Mouse (Mus musculus) MEL (cell line): ENCODE measurements around the gene Exoc3. TPM values are rescaled to one million over a fixed set of nuclear protein-coding genes. Genes with fewer than 3 reads are reported as not detected.

ENCODE experiments used
- DNase-seq: peaks from one replicate; pipeline ENCODE4 v3.0.0; 2011; ENCODE audit warnings: low read depth, low spot score
- H3K27ac ChIP-seq: 2 replicates; pipeline ENCODE4 v1.5.1; 2012; ENCODE audit warnings: low read depth, mild to moderate bottlenecking, control low read depth, low read length, moderate library complexity; ENCODE audit not compliant: control insufficient read depth
- H3K27me3 ChIP-seq, 2 experiments: fragments of 150-350 bp in 1 of 2; sonication (generic) in 1 of 2; 2 replicates each; pipeline ENCODE4 v1.6.1; 2012; ENCODE audit warnings: low read length in 2 of 2, mild to moderate bottlenecking in 2 of 2, improper control_type of control experiment in 1 of 2, moderate library complexity in 1 of 2; ENCODE audit not compliant: insufficient read depth in 2 of 2, control insufficient read depth in 1 of 2
- H3K36me3 ChIP-seq, 2 experiments: 2 replicates each; pipeline ENCODE4 v1.6.1; 2012 to 2014; ENCODE audit warnings: low read length in 2 of 2, improper control_type of control experiment in 1 of 2, inconsistent platforms in 1 of 2, mild to moderate bottlenecking in 1 of 2; ENCODE audit not compliant: insufficient read depth in 2 of 2, control insufficient read depth in 1 of 2
- H3K4me1 ChIP-seq, 2 experiments: fragments of 150-350 bp in 1 of 2; sonication (generic) in 1 of 2; 2 replicates each; pipeline ENCODE4 v1.6.1; 2012; ENCODE audit warnings: low read length in 2 of 2, improper control_type of control experiment in 1 of 2, mild to moderate bottlenecking in 1 of 2; ENCODE audit not compliant: insufficient read depth in 2 of 2, control insufficient read depth in 1 of 2
- H3K4me3 ChIP-seq, 2 experiments: fragments of 150-350 bp in 1 of 2; sonication (generic) in 1 of 2; 2 replicates each; pipeline ENCODE4 v1.5.1; 2012; ENCODE audit warnings: low read depth in 2 of 2, low read length in 2 of 2, mild to moderate bottlenecking in 2 of 2, moderate library complexity in 2 of 2, control low read depth in 1 of 2, improper control_type of control experiment in 1 of 2; ENCODE audit not compliant: control insufficient read depth in 1 of 2, insufficient read depth in 1 of 2
- H3K79me2 ChIP-seq: 2 replicates; pipeline ENCODE4 v1.6.1; 2012; ENCODE audit warnings: mild to moderate bottlenecking, low read length, moderate library complexity; ENCODE audit not compliant: control insufficient read depth, poor library complexity, insufficient read depth
- H3K9ac ChIP-seq: 2 replicates; pipeline ENCODE4 v1.6.1; 2012; ENCODE audit warnings: low read depth, mild to moderate bottlenecking, control low read depth, low read length, moderate library complexity; ENCODE audit not compliant: control insufficient read depth, poor library complexity, severe bottlenecking
- H3K9me3 ChIP-seq: fragments of 150-350 bp; sonication (generic); replicated peaks from 2 replicates; pipeline ENCODE4 v1.6.1; 2012; ENCODE audit warnings: mild to moderate bottlenecking, low read length, improper control_type of control experiment, moderate library complexity; ENCODE audit not compliant: insufficient read depth
- BHLHE40 ChIP-seq: IDR thresholded peaks from 2 replicates; pipeline ENCODE4 v1.6.1; 2012; ENCODE audit warnings: low read depth, mild to moderate bottlenecking, inconsistent platforms, low read length, improper control_type of control experiment, borderline replicate concordance
- EP300 ChIP-seq, 2 experiments: IDR thresholded peaks; 2 replicates each; pipeline ENCODE4 v1.6.1; 2011; ENCODE audit warnings: improper control_type of control experiment in 2 of 2, low read length in 2 of 2, low read depth in 1 of 2, mild to moderate bottlenecking in 1 of 2
- ETS1 ChIP-seq: IDR thresholded peaks from 2 replicates; pipeline ENCODE4 v1.6.1; 2012; ENCODE audit warnings: low read depth, mild to moderate bottlenecking, inconsistent platforms, low read length, improper control_type of control experiment, moderate library complexity
- JUND ChIP-seq: IDR thresholded peaks from 2 replicates; pipeline ENCODE4 v1.6.1; 2011; ENCODE audit warnings: low read depth, mild to moderate bottlenecking, improper control_type of control experiment, low read length
- MAFK ChIP-seq: IDR thresholded peaks from 2 replicates; pipeline ENCODE4 v1.6.1; 2011; ENCODE audit warnings: low read depth, mild to moderate bottlenecking, low read length, improper control_type of control experiment, borderline replicate concordance
- MEF2A ChIP-seq: IDR thresholded peaks from 2 replicates; pipeline ENCODE4 v1.6.1; 2014; ENCODE audit warnings: low read depth, mild to moderate bottlenecking, inconsistent platforms, low read length, improper control_type of control experiment; ENCODE audit not compliant: poor library complexity, insufficient replicate concordance, severe bottlenecking; ENCODE audit errors: extremely low read depth
- MYC ChIP-seq: IDR thresholded peaks from 2 replicates; pipeline ENCODE4 v1.6.1; 2011; ENCODE audit warnings: low read depth, mild to moderate bottlenecking, low read length, improper control_type of control experiment, moderate library complexity
- NELFE ChIP-seq: IDR thresholded peaks from 2 replicates; pipeline ENCODE4 v1.6.1; 2011; ENCODE audit warnings: low read depth, low read length, improper control_type of control experiment
- NRF1 ChIP-seq: IDR thresholded peaks from 2 replicates; pipeline ENCODE4 v1.6.1; 2014; ENCODE audit warnings: low read depth, mild to moderate bottlenecking, inconsistent platforms, low read length, improper control_type of control experiment, moderate library complexity; ENCODE audit not compliant: poor library complexity, insufficient read depth, severe bottlenecking
- RAD21 ChIP-seq: IDR thresholded peaks from 2 replicates; pipeline ENCODE4 v1.6.1; 2011; ENCODE audit warnings: mild to moderate bottlenecking, low read depth, low read length, improper control_type of control experiment
- RCOR1 ChIP-seq: IDR thresholded peaks from 2 replicates; pipeline ENCODE4 v1.6.1; 2012; ENCODE audit warnings: low read depth, mild to moderate bottlenecking, inconsistent platforms, low read length, improper control_type of control experiment
- SIN3A ChIP-seq: IDR thresholded peaks from 2 replicates; pipeline ENCODE4 v1.6.1; 2012; ENCODE audit warnings: low read length, improper control_type of control experiment, inconsistent platforms
- SMC3 ChIP-seq: IDR thresholded peaks from 2 replicates; pipeline ENCODE4 v1.6.1; 2011; ENCODE audit warnings: low read depth, low read length, improper control_type of control experiment
- TAL1 ChIP-seq: IDR thresholded peaks from 2 replicates; pipeline ENCODE4 v1.6.1; 2012; ENCODE audit warnings: mild to moderate bottlenecking, inconsistent platforms, low read length, moderate library complexity, mixed read lengths
- TBP ChIP-seq: IDR thresholded peaks from 2 replicates; pipeline ENCODE4 v1.8.0; 2011; ENCODE audit warnings: low read depth, low read length, improper control_type of control experiment
- ZC3H11A ChIP-seq: IDR thresholded peaks from 2 replicates; pipeline ENCODE4 v1.6.1; 2012; ENCODE audit warnings: low read depth, mild to moderate bottlenecking, inconsistent platforms, low read length, improper control_type of control experiment
- ZKSCAN1 ChIP-seq: IDR thresholded peaks from 2 replicates; pipeline ENCODE4 v1.6.1; 2012; ENCODE audit warnings: low read depth, mild to moderate bottlenecking, inconsistent platforms, low read length, improper control_type of control experiment, moderate library complexity
- polyA plus RNA-seq, 2 experiments: library from polyadenylated mRNA; stranded (reverse) in 1 of 2; unstranded in 1 of 2; fragments of >175 nt in 1 of 2; fragments of >200 nt in 1 of 2; gene quantifications; 2 replicates each; pipeline versions ENCODE4 v1.2.1 to v1.2.4; 2012; ENCODE audit warnings: low replicate concordance in 2 of 2, low read depth in 1 of 2; ENCODE audit not compliant: insufficient read length in 2 of 2, insufficient read depth in 1 of 2, missing spikeins in 1 of 2
- total RNA-seq: library from RNA; depleted of rRNA; stranded (reverse); fragments of 300-350 nt; gene quantifications from 2 replicates; pipeline ENCODE4 v1.2.3, GENCODE M21; 2012

The Exoc3 gene
- total and polyA plus RNA-seq, 3 experiments = 24.2 to 145 (median 35.4) TPM

DNA sequence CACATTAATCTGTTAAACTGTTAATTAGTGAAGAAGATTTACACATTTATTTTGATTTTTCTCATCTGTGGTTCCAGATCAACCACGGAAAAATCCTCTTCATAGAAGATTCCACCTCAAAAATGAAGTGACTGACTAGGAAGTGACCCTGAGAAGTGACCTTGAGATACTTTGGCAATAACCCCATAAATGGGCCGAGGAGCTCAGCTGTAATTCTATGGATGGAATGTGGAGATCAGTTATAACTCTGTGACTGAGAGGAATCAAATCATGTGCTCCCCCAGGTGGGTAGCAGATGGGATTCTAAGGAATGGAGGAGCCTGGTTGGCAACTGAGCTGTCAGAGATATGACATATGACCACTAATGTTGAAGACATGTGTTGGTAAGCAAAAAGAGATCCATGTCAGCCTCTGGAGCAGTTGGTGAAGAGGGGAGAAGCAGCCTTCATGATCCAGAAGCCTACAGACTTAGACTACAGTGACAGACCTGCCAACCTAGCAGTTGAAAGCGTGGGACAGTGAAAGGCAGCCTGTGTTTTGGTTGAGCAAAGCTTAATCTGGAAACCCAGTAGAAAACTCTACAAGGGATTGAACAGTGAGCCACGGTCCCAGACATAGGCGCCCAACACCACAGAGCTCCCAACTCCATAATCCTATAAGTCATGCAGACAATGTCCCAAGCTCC lies 25.4 kb downstream of the Exoc3 start:
- no peak overlapping the region for H3K4me3 ChIP-seq
- no peak overlapping the region for H3K27ac ChIP-seq
- H3K79me2 ChIP-seq = no peaks in the 10 kb centered on the region
- no peak for DNase-seq
- no peaks in the 10 kb centered on the region for H3K27me3 ChIP-seq
- H3K36me3 ChIP-seq = peaks cover 0 to 4% of the 10 kb centered on the region in 2 experiments; a peak in 2 of 4 replicates
- H3K9ac ChIP-seq = no peak overlapping the region
- no peaks in the 10 kb centered on the region for H3K9me3 ChIP-seq
- TF ChIP-seq RCOR1 (no peak), TAL1 (no peak), JUND (no peak), ETS1 (no peak), BHLHE40 (no peak)
- no peaks in the 10 kb centered on the region for H3K4me1 ChIP-seq

DNA sequence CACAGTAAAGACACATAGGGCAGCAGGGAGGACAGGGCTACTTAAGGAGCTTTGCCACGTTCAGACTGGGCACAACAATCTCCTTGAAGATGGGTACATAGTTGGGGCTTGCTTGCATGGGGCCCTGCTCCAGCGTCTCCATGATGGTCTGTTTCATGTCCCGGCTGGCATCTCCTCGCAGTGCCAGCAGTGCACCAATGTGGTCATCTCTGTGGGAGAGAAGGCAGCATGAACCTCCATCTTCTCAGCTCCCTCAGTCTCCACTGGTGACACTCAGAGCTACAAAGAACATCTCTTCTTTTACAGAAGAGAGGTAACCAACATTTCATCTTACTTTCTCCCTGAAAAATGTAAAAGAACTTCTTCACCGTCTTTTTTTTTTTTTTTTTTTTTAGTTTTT lies 36.5 kb downstream of the Exoc3 start:
- peaks cover 0 to 1% of the 10 kb centered on the region in 2 experiments; a peak in 2 of 4 replicates for H3K36me3 ChIP-seq
- H3K27ac ChIP-seq = no peak overlapping the region
- TF ChIP-seq ZC3H11A (no peak), RAD21 (no peak), TBP (no peak), EP300 (IDR thresholded peaks at IDR 0.05; ENCODE audit: low read depth in 1 of 2, low read length in 2 of 2) (no peak), MEF2A (no peak), ZKSCAN1 (no peak), NELFE (no peak), RCOR1 (no peak), NRF1 (no peak), MAFK (no peak), SMC3 (no peak), SIN3A (no peak), MYC (no peak)
- H3K27me3 ChIP-seq = no peaks in the 10 kb centered on the region
- H3K4me3 ChIP-seq = no peak overlapping the region
- no peaks in the 10 kb centered on the region for H3K79me2 ChIP-seq
- H3K4me1 ChIP-seq = no peaks in the 10 kb centered on the region
- no peak overlapping the region for H3K9ac ChIP-seq
- no peaks in the 10 kb centered on the region for H3K9me3 ChIP-seq
- no peak for DNase-seq
